Mouse (Mus musculus): Measurements from ENCODE around the gene Mapk8.

The Mapk8 gene

GRCm38 (mm10) chr14:33398065-33398860, 48.7 kb downstream of the Mapk8 start:
- DNase-seq (ENCODE audit: low read depth, low spot score), result no peak

- DNase-seq (ENCODE audit: low read depth, low spot score), result no peak
Observed at GRCm38 (mm10) chr14:33380830-33381457, 66.0 kb downstream of the Mapk8 start.

GRCm38 (mm10) chr14:33378723-33379122, 68.2 kb downstream of the Mapk8 start:
- no peak for DNase-seq (ENCODE audit: low read depth, low spot score)

- no peak for DNase-seq (ENCODE audit: low read depth, low spot score)
Observed at GRCm38 (mm10) chr14:33377211-33377610, 69.7 kb downstream of the Mapk8 start.

GRCm38 (mm10) chr14:33374089-33374488, 72.9 kb downstream of the Mapk8 start:
- no peak for DNase-seq (ENCODE audit: low read depth, low spot score)

GRCm38 (mm10) chr14:33373271-33373670, 73.7 kb downstream of the Mapk8 start:
- no peak for DNase-seq (ENCODE audit: low read depth, low spot score)

- DNase-seq (ENCODE audit: low read depth, low spot score), result peak; percentile 66
Observed at GRCm38 (mm10) chr14:33371248-33371647, 75.7 kb downstream of the Mapk8 start.

GRCm38 (mm10) chr14:33370056-33370455, 76.9 kb downstream of the Mapk8 start:
- peak; percentile 43 for DNase-seq (ENCODE audit: low read depth, low spot score)

GRCm38 (mm10) chr14:33369375-33369774, 77.6 kb downstream of the Mapk8 start:
- DNase-seq (ENCODE audit: low read depth, low spot score), result no peak

- no peak for DNase-seq (ENCODE audit: low read depth, low spot score)
Observed at GRCm38 (mm10) chr14:33366891-33367777, 79.8 kb downstream of the Mapk8 start.

GRCm38 (mm10) chr14:33364061-33364460, 82.9 kb downstream of the Mapk8 start:
- DNase-seq (ENCODE audit: low read depth, low spot score), result no peak

GRCm38 (mm10) chr14:33363611-33364010, 83.3 kb downstream of the Mapk8 start:
- no peak for DNase-seq (ENCODE audit: low read depth, low spot score)

- DNase-seq (ENCODE audit: low read depth, low spot score), result no peak
Observed at GRCm38 (mm10) chr14:33362807-33363206, 84.2 kb downstream of the Mapk8 start.

- no peak for DNase-seq (ENCODE audit: low read depth, low spot score)
Observed at GRCm38 (mm10) chr14:33362122-33362521, 84.8 kb downstream of the Mapk8 start.

GRCm38 (mm10) chr14:33361546-33361945, 85.4 kb downstream of the Mapk8 start:
- DNase-seq (ENCODE audit: low read depth, low spot score), result no peak

- no peak for DNase-seq (ENCODE audit: low read depth, low spot score)
Observed at GRCm38 (mm10) chr14:33358891-33359290, 88.1 kb downstream of the Mapk8 start.

- no peak for DNase-seq (ENCODE audit: low read depth, low spot score)
Observed at GRCm38 (mm10) chr14:33357600-33358368, 89.2 kb downstream of the Mapk8 start.

- no peak for DNase-seq (ENCODE audit: low read depth, low spot score)
Observed at GRCm38 (mm10) chr14:33355276-33355675, 91.7 kb downstream of the Mapk8 start.

GRCm38 (mm10) chr14:33352890-33353289, 94.1 kb downstream of the Mapk8 start:
- no peak for DNase-seq (ENCODE audit: low read depth, low spot score)

- DNase-seq (ENCODE audit: low read depth, low spot score), result no peak
Observed at GRCm38 (mm10) chr14:33351984-33352722, 94.8 kb downstream of the Mapk8 start.

GRCm38 (mm10) chr14:33351019-33351418, 95.9 kb downstream of the Mapk8 start:
- no peak for DNase-seq (ENCODE audit: low read depth, low spot score)

All from ES-CJ7 (cell line).